Mouse (Mus musculus): ENCODE data around the gene Celf2.

DNA sequence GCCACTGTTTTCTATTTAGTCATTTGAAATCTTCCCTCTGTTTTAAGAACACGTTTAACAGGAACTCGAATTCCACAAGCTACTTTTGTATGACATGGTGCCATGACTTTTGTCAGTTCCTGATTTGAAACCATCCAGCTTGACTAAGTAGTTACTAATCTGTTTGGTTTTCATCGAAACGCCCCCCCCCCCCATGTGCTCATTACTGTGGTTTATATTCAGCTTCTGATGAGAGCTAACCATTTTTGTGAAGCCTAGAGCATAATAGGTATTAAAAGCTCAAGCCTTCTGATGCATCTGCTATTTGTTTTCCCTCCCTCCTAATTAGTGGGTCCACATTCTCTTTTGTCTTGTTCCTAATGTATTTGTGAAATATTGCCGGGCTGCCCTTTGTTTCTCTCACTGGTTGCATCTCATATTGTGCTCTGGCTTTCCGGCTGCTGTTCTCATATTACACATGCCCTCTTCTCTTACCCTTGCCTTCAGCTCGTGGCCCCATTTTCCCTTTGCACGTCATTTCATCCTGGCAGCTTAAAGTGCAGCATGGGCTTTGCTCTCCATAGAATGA, 166.4 kb downstream of the Celf2 start:
- no peak for TF ChIP-seq CTCF (IDR thresholded peaks at IDR 0.05; ENCODE audit: extremely low read depth, insufficient read depth, insufficient read length, insufficient replicate concordance)
- no peak for TF ChIP-seq POLR2A (IDR thresholded peaks at IDR 0.05; ENCODE audit: low read depth, low read length)
